Mouse (Mus musculus) forebrain, embryonic 14.5 days (tissue): Measurements from ENCODE around the gene Nadk. TPM values are rescaled to one million over a fixed set of nuclear protein-coding genes. Genes with fewer than 3 reads are reported as not detected.

Experiments used
- ATAC-seq: fragments of 200-750 bp; cut with Nextera tagmentation; 2 replicates; pipeline ENCODE4 v1.8.0; 2017; ENCODE audit warnings: mild to moderate bottlenecking, moderate library complexity
- DNase-seq: peaks from one replicate; pipeline ENCODE4 v3.0.0-alpha.2; 2015; ENCODE audit warnings: low spot score
- H3K27ac ChIP-seq: fragments of 300-500 bp; sonication (generic); 2 replicates; pipeline ENCODE4 v1.5.1; 2014; ENCODE audit warnings: low read depth, mild to moderate bottlenecking, control low read depth, low read length, moderate library complexity
- H3K27me3 ChIP-seq: fragments of 300-500 bp; sonication (generic); replicated peaks from 2 replicates; pipeline ENCODE4 v1.6.1; 2014; ENCODE audit warnings: low read length, control low read depth, mixed read lengths; ENCODE audit not compliant: control insufficient read depth, insufficient read depth
- H3K36me3 ChIP-seq: fragments of 300-500 bp; sonication (generic); 2 replicates; pipeline ENCODE4 v1.6.1; 2014; ENCODE audit warnings: low read length, control low read depth; ENCODE audit not compliant: control insufficient read depth, insufficient read depth
- H3K4me1 ChIP-seq: fragments of 300-500 bp; sonication (generic); 2 replicates; pipeline ENCODE4 v1.6.1; 2014; ENCODE audit warnings: antibody characterized with exemption, low read length, control low read depth; ENCODE audit not compliant: control insufficient read depth, insufficient read depth
- H3K4me2 ChIP-seq: fragments of 300-500 bp; sonication (generic); 2 replicates; pipeline ENCODE4 v1.6.1; 2014; ENCODE audit warnings: mild to moderate bottlenecking, control low read depth, low read length
- H3K4me3 ChIP-seq: fragments of 300-500 bp; sonication (generic); 2 replicates; pipeline ENCODE4 v1.5.1; 2014; ENCODE audit warnings: low read depth, low read length, control low read depth
- H3K9ac ChIP-seq: fragments of 300-500 bp; sonication (generic); 2 replicates; pipeline ENCODE4 v1.6.1; 2014; ENCODE audit warnings: mild to moderate bottlenecking, low read length, control low read depth, moderate library complexity
- H3K9me3 ChIP-seq: fragments of 300-500 bp; sonication (generic); replicated peaks from 2 replicates; pipeline ENCODE4 v1.6.1; 2016; ENCODE audit warnings: low read length, control low read depth, mixed read lengths; ENCODE audit not compliant: control insufficient read depth
- WGBS: fragments of 180-500 bp; shearing (Covaris S2); extraction: QIAGEN DNeasy Blood & Tissue Kit; methylation state at CpG from one replicate; pipeline ENCODE4 v1.1.7; 2014; 5-methylcytosine and 5-hydroxymethylcytosine counted together
- polyA plus RNA-seq: library from polyadenylated mRNA; unstranded; fragments of >200 nt; fragmentation: Nextera tagmentation; extraction: Ambion mirVana; gene quantifications from 2 replicates; pipeline ENCODE4 v1.2.1, GENCODE M21; 2014

The Nadk gene
- polyA plus RNA-seq, 1 experiment from 2014 or later: 106 TPM

GRCm38 (mm10) chr4:155595777-155596176, 33.6 kb downstream of the Nadk start:
- Histone ChIP-seq H3K27ac (no peak overlapping the region), H3K27me3 (no peaks in the 10 kb centered on the region), H3K4me1 (no peaks in the 10 kb centered on the region), H3K9ac (no peak overlapping the region), H3K36me3 (0 out of 2 replicates have a peak, but pooled peaks cover 5% of the 10 kb centered on the region), H3K4me3 (no peak overlapping the region), H3K4me2 (no peak overlapping the region), H3K9me3 (no peaks in the 10 kb centered on the region)
- ATAC-seq (no peak), DNase-seq (no peak)
- WGBS: 86% methylated on average over 3 of the region's 3 CpGs

GRCm38 (mm10) chr4:155596606-155597005, 34.4 kb downstream of the Nadk start:
- Histone ChIP-seq H3K36me3 (no peaks in the 10 kb centered on the region), H3K4me2 (no peak overlapping the region), H3K9me3 (no peaks in the 10 kb centered on the region), H3K4me3 (no peak overlapping the region), H3K4me1 (no peaks in the 10 kb centered on the region), H3K9ac (no peak overlapping the region), H3K27me3 (no peaks in the 10 kb centered on the region), H3K27ac (no peak overlapping the region)
- 89% methylated on average over 5 of the region's 5 CpGs for WGBS
- no peak for DNase-seq
- ATAC-seq: no peak

- 20% methylated on average over 13 of the region's 20 CpGs for WGBS
- Histone ChIP-seq H3K9ac (no peak overlapping the region), H3K27ac (no peak overlapping the region), H3K4me2 (no peak overlapping the region), H3K27me3 (no peaks in the 10 kb centered on the region), H3K36me3 (peaks cover 5% of the 10 kb centered on the region; the same call in 1 of the 2 replicates), H3K4me3 (no peak overlapping the region), H3K4me1 (peaks cover 3% of the 10 kb centered on the region), H3K9me3 (no peaks in the 10 kb centered on the region)
- DNase-seq (no peak), ATAC-seq (no peak)
Observed at GRCm38 (mm10) chr4:155598536-155598935, 36.4 kb downstream of the Nadk start.

GRCm38 (mm10) chr4:155599901-155600825, 38.0 kb downstream of the Nadk start:
- ATAC-seq (no peak), DNase-seq (no peak)
- no peaks in the 10 kb centered on the region for H3K9me3 ChIP-seq
- H3K4me1 ChIP-seq: peaks cover 3% of the 10 kb centered on the region
- peaks cover 15% of the 10 kb centered on the region for H3K36me3 ChIP-seq
- peak overlapping the region; percentile 96 for H3K9ac ChIP-seq
- peak overlapping the region; percentile 99 for H3K27ac ChIP-seq
- peak overlapping the region; percentile 97 for H3K4me3 ChIP-seq
- peak overlapping the region; percentile 89 for H3K4me2 ChIP-seq
- 90% methylated on average over 11 of the region's 11 CpGs for WGBS
- no peaks in the 10 kb centered on the region for H3K27me3 ChIP-seq

- Histone ChIP-seq H3K4me3 (peak within 1 kb of the TSS; percentile 97), H3K27me3 (no peaks in the 10 kb centered on the region), H3K9me3 (no peaks in the 10 kb centered on the region), H3K4me1 (peaks cover 3% of the 10 kb centered on the region), H3K4me2 (peak within 1 kb of the TSS; percentile 89), H3K36me3 (peaks cover 26% of the 10 kb centered on the region), H3K9ac (peak within 1 kb of the TSS; percentile 96), H3K27ac (peak within 1 kb of the TSS; percentile 99)
- ATAC-seq (peak; percentile 96), DNase-seq (peak; percentile 95)
- under 1% methylated on average over 60 of the region's 65 CpGs for WGBS
Observed at GRCm38 (mm10) chr4:155601091-155601996, 39.2 kb downstream of the Nadk start, which contains the start of gene Slc35e2. Gene Slc35e2, plus strand, starts transcription at chr4:155601416.

GRCm38 (mm10) chr4:155601997-155602456, 39.8 kb downstream of the Nadk start:
- peak overlapping the region; percentile 99 for H3K27ac ChIP-seq
- peak; percentile 49; the same call in 1 of the 2 replicates for ATAC-seq
- H3K4me2 ChIP-seq: peak overlapping the region; percentile 89
- H3K9ac ChIP-seq: peak overlapping the region; percentile 96
- peaks cover 27% of the 10 kb centered on the region for H3K36me3 ChIP-seq
- 2% methylated on average over 31 of the region's 31 CpGs for WGBS
- no peaks in the 10 kb centered on the region for H3K9me3 ChIP-seq
- H3K27me3 ChIP-seq: no peaks in the 10 kb centered on the region
- H3K4me1 ChIP-seq: peaks cover 3% of the 10 kb centered on the region
- peak; percentile 16 for DNase-seq
- H3K4me3 ChIP-seq: peak overlapping the region; percentile 97

GRCm38 (mm10) chr4:155602753-155603152, 40.6 kb downstream of the Nadk start:
- H3K9ac ChIP-seq: peak overlapping the region; percentile 96
- DNase-seq (no peak), ATAC-seq (no peak)
- peak overlapping the region; percentile 97 for H3K4me3 ChIP-seq
- peaks cover 3% of the 10 kb centered on the region for H3K4me1 ChIP-seq
- 100% methylated on average over 1 of the region's 1 CpGs for WGBS
- peak overlapping the region; percentile 89 for H3K4me2 ChIP-seq
- H3K27me3 ChIP-seq: no peaks in the 10 kb centered on the region
- no peak overlapping the region for H3K27ac ChIP-seq
- peaks cover 27% of the 10 kb centered on the region for H3K36me3 ChIP-seq
- H3K9me3 ChIP-seq: no peaks in the 10 kb centered on the region

- 92% methylated on average over 6 of the region's 6 CpGs for WGBS
- Histone ChIP-seq H3K9ac (no peak overlapping the region), H3K36me3 (peaks cover 27% of the 10 kb centered on the region), H3K9me3 (no peaks in the 10 kb centered on the region), H3K4me2 (no peak overlapping the region), H3K4me1 (peaks cover 3% of the 10 kb centered on the region), H3K27me3 (no peaks in the 10 kb centered on the region), H3K4me3 (no peak overlapping the region), H3K27ac (no peak overlapping the region)
- no peak for DNase-seq
- no peak for ATAC-seq
Observed at GRCm38 (mm10) chr4:155603801-155604200, 41.6 kb downstream of the Nadk start.
